Mouse (Mus musculus) CD4-positive naive resting alpha-beta T cell, adult 76 days (primary cell): ENCODE results near the gene Nr5a2. TPM values are rescaled to one million over a fixed set of nuclear protein-coding genes. Genes with fewer than 3 reads are reported as not detected.

Source experiments
- total RNA-seq: library from RNA; stranded (reverse); gene quantifications from one replicate; pipeline ENCODE4 v1.2.4, GENCODE M21; 2023

Gene Nr5a2
- not detected for total RNA-seq

GRCm38 (mm10) chr1:136960428-136961012 lies at the start of gene Nr5a2:
Gene Nr5a2, minus strand, starts transcription at chr1:136960448.

